8 mouse cellular contexts compared by ENCODE assay signal in the genomic region with DNA sequence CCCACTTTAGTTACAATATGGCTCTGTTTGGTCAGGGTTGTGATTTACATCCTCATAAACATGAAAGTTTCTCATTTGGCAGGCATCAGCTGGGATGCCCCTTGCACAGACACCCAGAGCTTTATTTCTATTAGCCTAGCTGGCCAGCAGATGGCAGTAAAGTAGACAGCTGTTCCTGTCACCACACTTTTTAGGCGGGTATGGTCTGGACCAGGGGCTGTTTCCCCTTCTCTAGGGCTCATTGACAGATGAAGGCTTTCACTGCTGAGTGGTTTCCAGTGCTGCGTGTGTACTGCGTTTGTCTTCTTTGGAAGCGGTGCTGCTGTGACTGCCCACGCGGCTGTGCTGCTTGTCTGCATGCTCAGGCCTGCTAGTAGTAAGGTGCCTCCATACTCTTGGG. TPM values are rescaled to one million over a fixed set of nuclear protein-coding genes. Genes with fewer than 3 reads are reported as not detected.
DNase-seq lines count a peak whose midpoint lies in the region; ATAC-seq and TF ChIP-seq lines count a peak whose summit lies in the region.

No protein-coding gene starts in this region.

- DNase-seq in gastrocnemius, postnatal 10 days, result peak; percentile 31
- no peak for DNase-seq in gastrocnemius, postnatal 36 days
- peak; percentile 36 for DNase-seq in ES-E14 (ENCODE audit: low read depth, low spot score)
- peak; percentile 87 to 89 for DNase-seq in cerebellum, postnatal 10 days
- DNase-seq in left cerebral cortex, postnatal 4 days, result peak; percentile 69
- DNase-seq in midbrain, embryonic 14.5 days, result peak; percentile 82
- peak; percentile 49 for DNase-seq in thymus, postnatal 14 days

- no peak overlapping the region for H3K4me2 ChIP-seq in heart, embryonic 12.5 days
- H3K4me2 ChIP-seq in midbrain, embryonic 14.5 days (ENCODE audit: low read length), result no peak overlapping the region

- intact Hi-C loops in gastrocnemius, postnatal 36 days (cut with DNase I), result loop anchor here (5.0 kb wide), 2 partner anchors 45 to 145 kb away; no protein-coding TSS in a partner anchor
- intact Hi-C loops in left cerebral cortex, postnatal 4 days (cut with DNase I), result no loop called here

- no peak overlapping the region for H3K9ac ChIP-seq in ES-E14 (ENCODE audit: insufficient read depth, low read depth, low read length, poor library complexity, severe bottlenecking)
- no peak overlapping the region for H3K9ac ChIP-seq in heart, embryonic 12.5 days
- H3K9ac ChIP-seq in midbrain, embryonic 14.5 days (replicated peaks; ENCODE audit: low read length), result no peak overlapping the region

- no peak overlapping the region for H3K27ac ChIP-seq in ES-E14 (ENCODE audit: insufficient read depth, low read depth, low read length, poor library complexity, severe bottlenecking)
- no peak overlapping the region for H3K27ac ChIP-seq in heart, embryonic 12.5 days (ENCODE audit: poor library complexity, severe bottlenecking)
- no peak overlapping the region for H3K27ac ChIP-seq in midbrain, embryonic 14.5 days (replicated peaks; ENCODE audit: low read depth, low read length)

- H3K4me1 ChIP-seq in ES-E14 (ENCODE audit: control insufficient read depth in 2 of 2, insufficient read depth in 2 of 2, low read length in 2 of 2, poor library complexity in 1 of 2), result no peaks in the 10 kb centered on the region
- peaks cover 8% of the 10 kb centered on the region for H3K4me1 ChIP-seq in heart, embryonic 12.5 days (replicated peaks)
- no peaks in the 10 kb centered on the region for H3K4me1 ChIP-seq in midbrain, embryonic 14.5 days (ENCODE audit: control insufficient read depth, insufficient read depth, low read length)

- in situ Hi-C loops in ES-E14 (cut with MboI; ENCODE audit: low sequenced_read_pairs in 2 of 2, unreplicated experiment in 2 of 2), result no loop called here

- peaks cover 14% of the 10 kb centered on the region; the same call in 1 of the 2 replicates for H3K36me3 ChIP-seq in ES-E14 (ENCODE audit: control insufficient read depth, insufficient read depth, low read length, poor library complexity, severe bottlenecking)
- peaks cover 45% of the 10 kb centered on the region for H3K36me3 ChIP-seq in heart, embryonic 12.5 days
- H3K36me3 ChIP-seq in midbrain, embryonic 14.5 days (ENCODE audit: control insufficient read depth, insufficient read depth, low read length), result peaks cover 68% of the 10 kb centered on the region

- no peaks in the 10 kb centered on the region for H3K27me3 ChIP-seq in heart, embryonic 12.5 days (replicated peaks)
- no peaks in the 10 kb centered on the region for H3K27me3 ChIP-seq in midbrain, embryonic 14.5 days (ENCODE audit: control insufficient read depth, insufficient read depth, low read length)

- 47% methylated on average over 6 of the region's 6 CpGs for WGBS in heart, embryonic 12.5 days
- 64% methylated on average over 6 of the region's 6 CpGs for WGBS in midbrain, embryonic 14.5 days

- no peaks in the 10 kb centered on the region for H3K9me3 ChIP-seq in ES-E14 (ENCODE audit: control insufficient read depth, insufficient read depth, low read depth, low read length)
- no peaks in the 10 kb centered on the region for H3K9me3 ChIP-seq in heart, embryonic 12.5 days (replicated peaks)
- H3K9me3 ChIP-seq in midbrain, embryonic 14.5 days (ENCODE audit: control insufficient read depth, low read length), result no peaks in the 10 kb centered on the region

- 0 out of 2 replicates have a peak, but pooled peaks have one; percentile 13 for ATAC-seq in heart, embryonic 12.5 days (ENCODE audit: insufficient number of reproducible peaks, low FRiP score)
- ATAC-seq in midbrain, embryonic 14.5 days (ENCODE audit: low FRiP score, low TSS enrichment), result no peak

- H3K4me3 ChIP-seq in ES-E14 (ENCODE audit: insufficient read depth in 1 of 2, low read depth in 1 of 2, low read length in 2 of 2, poor library complexity in 1 of 2, severe bottlenecking in 1 of 2), result no peak overlapping the region
- H3K4me3 ChIP-seq in heart, embryonic 12.5 days, result no peak overlapping the region
- H3K4me3 ChIP-seq in midbrain, embryonic 14.5 days (replicated peaks; ENCODE audit: low read depth, low read length), result no peak overlapping the region

TF ChIP-seq in ES-E14, 5 proteins besides CTCF, POLR2A, EP300 and RAD21:
- TF ChIP-seq ZC3H11A (IDR thresholded peaks at IDR 0.05; ENCODE audit: borderline replicate concordance, low read depth, low read length) (no peak), HCFC1 (IDR thresholded peaks at IDR 0.05; ENCODE audit: borderline replicate concordance, insufficient read depth, low read length) (no peak), MAFK (IDR thresholded peaks at IDR 0.05; ENCODE audit: insufficient read depth, low read depth, low read length) (no peak), ZNF384 (IDR thresholded peaks at IDR 0.05; ENCODE audit: low read depth, low read length) (no peak), CHD2 (IDR thresholded peaks at IDR 0.05; ENCODE audit: low read depth, low read length) (no peak)

RNA-seq across cellular contexts. Expression of gene Mapk9, which starts 25.4 kb away (rescaled TPM):
- 10 to 100 TPM; 49.3 TPM for total RNA-seq in gastrocnemius, postnatal 10 days (2021)
- total RNA-seq in gastrocnemius, postnatal 36 days (2021), result 10 to 100 TPM; 43.5 to 49.9 TPM
- total RNA-seq in ES-E14 (2012; rRNA removed), result 27.8 and 28.1 TPM in 2 replicates
- polyA plus RNA-seq in heart, embryonic 12.5 days (2016; fragmentation: Nextera tagmentation; extraction: Ambion mirVana), result 37.3 and 39.4 TPM in 2 replicates
- 100 to 1,000 TPM; 135 to 139 TPM for total RNA-seq in left cerebral cortex, postnatal 4 days (2021)
- polyA plus RNA-seq in midbrain, embryonic 14.5 days (2014; fragmentation: Nextera tagmentation; extraction: Ambion mirVana), result 58.7 and 72.4 TPM in 2 replicates

RNA-seq across cellular contexts. Expression of gene Rasgef1c, which starts 29.7 kb away (rescaled TPM):
- total RNA-seq in gastrocnemius, postnatal 10 days (2021), result 1 to 10 TPM; 1.5 to 1.7 TPM
- total RNA-seq in gastrocnemius, postnatal 36 days (2021), result under 1 TPM; 0.26 to 0.44 TPM
- total RNA-seq in ES-E14 (2012; rRNA removed), result 0.76 and 0.79 TPM in 2 replicates
- polyA plus RNA-seq in heart, embryonic 12.5 days (2016; fragmentation: Nextera tagmentation; extraction: Ambion mirVana), result 0.18 and 0.19 TPM in 2 replicates
- total RNA-seq in left cerebral cortex, postnatal 4 days (2021), result 10 to 100 TPM; 17.9 to 21.9 TPM
- polyA plus RNA-seq in midbrain, embryonic 14.5 days (2014; fragmentation: Nextera tagmentation; extraction: Ambion mirVana), result 24.9 and 36.2 TPM in 2 replicates

Comparison
In these comparisons a context has a peak if more than half of its experiments do, and no peak if none do; other contexts are left out.
1. DNase-seq: peak in gastrocnemius, postnatal 10 days (single experiment), ES-E14 (single experiment), cerebellum, postnatal 10 days (2 of 2), left cerebral cortex, postnatal 4 days (single experiment), midbrain, embryonic 14.5 days (single experiment) and thymus, postnatal 14 days (single experiment); none in gastrocnemius, postnatal 36 days (0 of 2).
2. RNA of gene Rasgef1c, which starts 29.7 kb away (total RNA-seq): 17.9 to 21.9 TPM in left cerebral cortex, postnatal 4 days; 1.5 to 1.7 TPM in gastrocnemius, postnatal 10 days, 0.76 to 0.79 TPM in ES-E14 and 0.26 to 0.44 TPM in gastrocnemius, postnatal 36 days; every median in the first group is over 4 times any median in the second.